Mouse (Mus musculus) heart, embryonic 13.5 days (tissue): Measurements from ENCODE around the gene Tiam2. TPM values are rescaled to one million over a fixed set of nuclear protein-coding genes. Genes with fewer than 3 reads are reported as not detected.

ENCODE experiments used
- polyA plus RNA-seq: library from polyadenylated mRNA; unstranded; fragments of >200 nt; fragmentation: Nextera tagmentation; extraction: Ambion mirVana; gene quantifications from 2 replicates; pipeline ENCODE4 v1.2.1, GENCODE M21; 2015

Tiam2 gene
- polyA plus RNA-seq, 1 experiment from 2014 or later = 4.0 TPM

Other genes starting within 250 kb of the Tiam2 start
- 11.9 and 14.5 TPM in 2 replicates for gene Scaf8, start 211.6 kb upstream of the Tiam2 start, polyA plus RNA-seq
- gene Cldn20, start 206.0 kb downstream of the Tiam2 start, polyA plus RNA-seq = not detected in 2 replicates
- gene Tfb1m, start 231.2 kb downstream of the Tiam2 start, polyA plus RNA-seq = 16.2 and 17.5 TPM in 2 replicates